Mouse (Mus musculus) limb, embryonic 12.5 days (tissue): ENCODE data around the gene D930048N14Rik. TPM values are rescaled to one million over a fixed set of nuclear protein-coding genes. Genes with fewer than 3 reads are reported as not detected.
"Not testable (repeated sequence)": the region's sequence is repeated elsewhere in the genome, so short reads cannot be mapped to it uniquely, and the experiment has no call there.

Experiments
- ATAC-seq: fragments of 200-750 bp; cut with Nextera tagmentation; 2 replicates; pipeline ENCODE4 v1.8.0; 2017; ENCODE audit warnings: low read depth, moderate TSS enrichment; ENCODE audit not compliant: insufficient number of reproducible peaks, insufficient read depth, low FRiP score, low TSS enrichment
- H3K27ac ChIP-seq: fragments of 300-500 bp; sonication (generic); 2 replicates; pipeline ENCODE4 v1.5.1; 2016; ENCODE audit warnings: mild to moderate bottlenecking, moderate library complexity
- H3K27me3 ChIP-seq: fragments of 300-500 bp; sonication (generic); 2 replicates; pipeline ENCODE4 v1.6.1; 2016; ENCODE audit warnings: mild to moderate bottlenecking, moderate library complexity
- H3K36me3 ChIP-seq: fragments of 300-500 bp; sonication (generic); 2 replicates; pipeline ENCODE4 v1.6.1; 2016; ENCODE audit warnings: mild to moderate bottlenecking, moderate library complexity
- H3K4me1 ChIP-seq: fragments of 300-500 bp; sonication (generic); replicated peaks from 2 replicates; pipeline ENCODE4 v1.6.1; 2016
- H3K4me2 ChIP-seq: fragments of 300-500 bp; sonication (generic); 2 replicates; pipeline ENCODE4 v1.6.1; 2016; ENCODE audit warnings: mild to moderate bottlenecking, moderate library complexity
- H3K4me3 ChIP-seq: fragments of 300-500 bp; sonication (generic); replicated peaks from 2 replicates; pipeline ENCODE4 v1.5.1; 2016; ENCODE audit warnings: mild to moderate bottlenecking
- H3K9ac ChIP-seq: fragments of 300-500 bp; sonication (generic); replicated peaks from 2 replicates; pipeline ENCODE4 v1.6.1; 2016; ENCODE audit warnings: mild to moderate bottlenecking, moderate library complexity
- H3K9me3 ChIP-seq: fragments of 300-500 bp; sonication (generic); 2 replicates; pipeline ENCODE4 v1.6.1; 2016; ENCODE audit warnings: mild to moderate bottlenecking, moderate library complexity
- WGBS: fragments of 180-500 bp; shearing (Covaris S2); methylation state at CpG from one replicate; pipeline ENCODE4 v1.1.7; 2016; 5-methylcytosine and 5-hydroxymethylcytosine counted together
- polyA plus RNA-seq: library from polyadenylated mRNA; unstranded; fragments of >200 nt; fragmentation: Nextera tagmentation; extraction: Ambion mirVana; gene quantifications from 2 replicates; pipeline ENCODE4 v1.2.1, GENCODE M21; 2016

D930048N14Rik gene
- polyA plus RNA-seq: 2.5 and 3.7 TPM in 2 replicates

GRCm38 (mm10) chr11:51650691-51651515 lies at the start of gene D930048N14Rik, which contains the start of gene N4bp3:
TSS of gene D930048N14Rik (plus strand) at chr11:51650954.
TSS of gene N4bp3 (minus strand) at chr11:51650842.
- Histone ChIP-seq H3K9me3 (no peaks in the 10 kb centered on the region; the same call in 1 of the 2 replicates), H3K27me3 (peaks cover 5% of the 10 kb centered on the region; the same call in 1 of the 2 replicates), H3K4me3 (peak within 1 kb of the TSS; percentile 70), H3K4me1 (peaks cover 44% of the 10 kb centered on the region), H3K9ac (peak within 1 kb of the TSS; percentile 81), H3K36me3 (no peaks in the 10 kb centered on the region; the same call in 1 of the 2 replicates), H3K27ac (peak within 1 kb of the TSS; percentile 67), H3K4me2 (peak within 1 kb of the TSS; percentile 93)
- ATAC-seq: peak; percentile 44; the same call in 1 of the 2 replicates
- 2% methylated on average over 70 of the region's 70 CpGs for WGBS

GRCm38 (mm10) chr11:51602253-51602652 lies 48.5 kb upstream of the D930048N14Rik start:
- no peak overlapping the region; the same call in 1 of the 2 replicates for H3K9ac ChIP-seq
- no peak overlapping the region for H3K27ac ChIP-seq
- H3K4me3 ChIP-seq: no peak overlapping the region
- H3K4me2 ChIP-seq: no peak overlapping the region; the same call in 1 of the 2 replicates
- no peaks in the 10 kb centered on the region for H3K27me3 ChIP-seq
- WGBS: 97% methylated on average over 3 of the region's 3 CpGs
- peaks cover 46% of the 10 kb centered on the region for H3K4me1 ChIP-seq
- ATAC-seq: no peak
- peaks cover 83% of the 10 kb centered on the region for H3K36me3 ChIP-seq
- H3K9me3 ChIP-seq: no peaks in the 10 kb centered on the region

- under 1% methylated on average over 79 of the region's 81 CpGs for WGBS
- peak; percentile 79 for ATAC-seq
- peaks cover 48% of the 10 kb centered on the region for H3K36me3 ChIP-seq
Observed at GRCm38 (mm10) chr11:51605602-51606446, 44.9 kb upstream of the D930048N14Rik start.

GRCm38 (mm10) chr11:51606447-51607095 lies 44.2 kb upstream of the D930048N14Rik start, which contains the start of gene Hnrnpab:
TSS of gene Hnrnpab (minus strand) at chr11:51606847.
- WGBS: under 1% methylated on average over 86 of the region's 91 CpGs
- ATAC-seq: peak; percentile 94
- peak within 1 kb of the TSS; percentile 97 for H3K27ac ChIP-seq
- peak within 1 kb of the TSS; percentile 100 for H3K9ac ChIP-seq
- no peaks in the 10 kb centered on the region for H3K9me3 ChIP-seq
- H3K36me3 ChIP-seq: peaks cover 40% of the 10 kb centered on the region
- H3K4me3 ChIP-seq: peak within 1 kb of the TSS; percentile 100
- peak within 1 kb of the TSS; percentile 91 for H3K4me2 ChIP-seq
- peaks cover 44% of the 10 kb centered on the region for H3K4me1 ChIP-seq
- no peaks in the 10 kb centered on the region for H3K27me3 ChIP-seq

More at GRCm38 (mm10) chr11:51605602-51606446, 44.9 kb upstream of the D930048N14Rik start:
- peak overlapping the region; percentile 91 for H3K4me2 ChIP-seq
- peaks cover 51% of the 10 kb centered on the region for H3K4me1 ChIP-seq
- H3K27ac ChIP-seq: peak overlapping the region; percentile 97
- H3K9ac ChIP-seq: peak overlapping the region; percentile 100
- peak overlapping the region; percentile 100 for H3K4me3 ChIP-seq
- H3K9me3 ChIP-seq: no peaks in the 10 kb centered on the region
- no peaks in the 10 kb centered on the region for H3K27me3 ChIP-seq

- Histone ChIP-seq H3K4me2 (peak overlapping the region; percentile 72), H3K27ac (peak overlapping the region; percentile 97), H3K9ac (peak overlapping the region; percentile 100), H3K4me3 (peak overlapping the region; percentile 100), H3K27me3 (no peaks in the 10 kb centered on the region), H3K4me1 (peaks cover 38% of the 10 kb centered on the region), H3K9me3 (no peaks in the 10 kb centered on the region), H3K36me3 (peaks cover 34% of the 10 kb centered on the region)
- peak; percentile 62 for ATAC-seq
- 10% methylated on average over 15 of the region's 15 CpGs for WGBS
Observed at GRCm38 (mm10) chr11:51607096-51607738, 43.5 kb upstream of the D930048N14Rik start.

- H3K27me3 ChIP-seq: no peaks in the 10 kb centered on the region
- ATAC-seq: no peak
Observed at GRCm38 (mm10) chr11:51609266-51609909, 41.4 kb upstream of the D930048N14Rik start.

GRCm38 (mm10) chr11:51609940-51610339 lies 40.8 kb upstream of the D930048N14Rik start:
- 86% methylated on average over 5 of the region's 5 CpGs for WGBS
- peaks cover 13% of the 10 kb centered on the region for H3K4me1 ChIP-seq
- not testable (repeated sequence) for H3K9ac ChIP-seq, H3K4me2 ChIP-seq, H3K27ac ChIP-seq, H3K36me3 ChIP-seq, H3K9me3 ChIP-seq, H3K4me3 ChIP-seq, H3K27me3 ChIP-seq, ATAC-seq

More at GRCm38 (mm10) chr11:51609266-51609909, 41.4 kb upstream of the D930048N14Rik start:
- no peak overlapping the region for H3K9ac ChIP-seq
- H3K9me3 ChIP-seq: no peaks in the 10 kb centered on the region
- H3K27ac ChIP-seq: no peak overlapping the region
- peaks cover 12% of the 10 kb centered on the region for H3K36me3 ChIP-seq
- 90% methylated on average over 3 of the region's 3 CpGs for WGBS
- no peak overlapping the region for H3K4me2 ChIP-seq
- H3K4me1 ChIP-seq: peaks cover 17% of the 10 kb centered on the region
- no peak overlapping the region for H3K4me3 ChIP-seq

- no peak overlapping the region for H3K4me2 ChIP-seq
- H3K36me3 ChIP-seq: no peaks in the 10 kb centered on the region
- H3K9ac ChIP-seq: no peak overlapping the region
- no peaks in the 10 kb centered on the region for H3K27me3 ChIP-seq
- H3K4me3 ChIP-seq: no peak overlapping the region
- peaks cover 11% of the 10 kb centered on the region for H3K4me1 ChIP-seq
- ATAC-seq: no peak
- H3K27ac ChIP-seq: no peak overlapping the region
- H3K9me3 ChIP-seq: no peaks in the 10 kb centered on the region
- 84% methylated on average over 8 of the region's 8 CpGs for WGBS
Observed at GRCm38 (mm10) chr11:51614256-51614655, 36.5 kb upstream of the D930048N14Rik start.

- Histone ChIP-seq H3K9me3 (no peaks in the 10 kb centered on the region), H3K27me3 (no peaks in the 10 kb centered on the region), H3K4me2 (peak overlapping the region; percentile 69), H3K36me3 (no peaks in the 10 kb centered on the region), H3K27ac (peak overlapping the region; percentile 80), H3K4me1 (peaks cover 13% of the 10 kb centered on the region), H3K9ac (peak overlapping the region; percentile 57), H3K4me3 (peak overlapping the region; percentile 37)
- 43% methylated on average over 7 of the region's 7 CpGs for WGBS
- no peak for ATAC-seq
Observed at GRCm38 (mm10) chr11:51615129-51615528, 35.6 kb upstream of the D930048N14Rik start.

- Histone ChIP-seq H3K4me3 (peak overlapping the region; percentile 37), H3K4me2 (peak overlapping the region; percentile 69), H3K27me3 (no peaks in the 10 kb centered on the region), H3K27ac (peak overlapping the region; percentile 80), H3K9ac (peak overlapping the region; percentile 57), H3K36me3 (no peaks in the 10 kb centered on the region), H3K4me1 (peaks cover 18% of the 10 kb centered on the region), H3K9me3 (no peaks in the 10 kb centered on the region)
- WGBS: 3% methylated on average over 14 of the region's 14 CpGs
- ATAC-seq: no peak; the same call in 1 of the 2 replicates
Observed at GRCm38 (mm10) chr11:51615601-51616000, 35.2 kb upstream of the D930048N14Rik start.
